ENCODE assay signal across 38 mouse cellular contexts in genomic region chr3:92790414-92790813, GRCm38 (mm10). TPM values are rescaled to one million over a fixed set of nuclear protein-coding genes. Genes with fewer than 3 reads are reported as not detected.
"Had no signal": no experiment of that assay in that cellular context is flagged by ENCODE, and none has a peak within 500 bp of the region (broad histone marks: within the 10 kb centered on the region; RNA-seq: fewer than 3 reads in every experiment).

TSS of gene Lce1j (minus strand) at chr3:92790514.

- H3K4me3 ChIP-seq: left cerebral cortex, adult 2 months; limb, embryonic 10.5 days; limb, embryonic 12.5 days; limb, embryonic 13.5 days; limb, embryonic 15.5 days; liver, embryonic 12.5 days; liver, embryonic 13.5 days; liver, embryonic 15.5 days; lung, embryonic 15.5 days; megakaryocyte, embryonic 14.5 days; midbrain, embryonic 10.5 days; midbrain, embryonic 12.5 days; midbrain, embryonic 13.5 days; midbrain, embryonic 15.5 days; myocyte had no signal

- H3K27me3 ChIP-seq: limb, embryonic 12.5 days; limb, embryonic 13.5 days; limb, embryonic 15.5 days; liver, embryonic 12.5 days; liver, embryonic 13.5 days; liver, embryonic 15.5 days; lung, embryonic 15.5 days; megakaryocyte, embryonic 14.5 days; midbrain, embryonic 12.5 days; midbrain, embryonic 13.5 days; midbrain, embryonic 15.5 days had no signal

- H3K9me3 ChIP-seq: limb, embryonic 10.5 days; limb, embryonic 12.5 days; limb, embryonic 13.5 days; limb, embryonic 15.5 days; liver, embryonic 12.5 days; liver, embryonic 13.5 days; liver, embryonic 15.5 days; lung, embryonic 15.5 days; megakaryocyte, embryonic 14.5 days; midbrain, embryonic 10.5 days; midbrain, embryonic 12.5 days; midbrain, embryonic 13.5 days; midbrain, embryonic 15.5 days had no signal

- H3K9ac ChIP-seq: limb, embryonic 12.5 days; limb, embryonic 13.5 days; limb, embryonic 15.5 days; liver, embryonic 12.5 days; liver, embryonic 13.5 days; liver, embryonic 14.5 days; liver, embryonic 15.5 days; liver, postnatal 0 days; lung, embryonic 14.5 days; lung, embryonic 15.5 days; midbrain, embryonic 12.5 days; midbrain, embryonic 13.5 days; midbrain, embryonic 15.5 days had no signal

- H3K4me2 ChIP-seq: limb, embryonic 12.5 days; limb, embryonic 13.5 days; limb, embryonic 15.5 days; liver, embryonic 11.5 days; liver, embryonic 12.5 days; liver, embryonic 13.5 days; liver, embryonic 15.5 days; lung, embryonic 14.5 days; lung, embryonic 15.5 days; midbrain, embryonic 11.5 days; midbrain, embryonic 12.5 days; midbrain, embryonic 13.5 days; midbrain, embryonic 15.5 days had no signal

- H3K36me3 ChIP-seq: limb, embryonic 10.5 days; limb, embryonic 12.5 days; limb, embryonic 13.5 days; limb, embryonic 15.5 days; liver, embryonic 12.5 days; liver, embryonic 13.5 days; liver, embryonic 15.5 days; lung, embryonic 15.5 days; midbrain, embryonic 10.5 days; midbrain, embryonic 12.5 days; midbrain, embryonic 13.5 days; midbrain, embryonic 15.5 days had no signal

- H3K27ac ChIP-seq: left cerebral cortex, adult 2 months; limb, embryonic 10.5 days; limb, embryonic 12.5 days; limb, embryonic 13.5 days; limb, embryonic 15.5 days; liver, embryonic 12.5 days; liver, embryonic 13.5 days; liver, embryonic 14.5 days; liver, embryonic 15.5 days; lung, embryonic 15.5 days; macrophage; midbrain, embryonic 10.5 days; midbrain, embryonic 12.5 days; midbrain, embryonic 13.5 days; midbrain, embryonic 15.5 days had no signal

- H3K4me1 ChIP-seq: limb, embryonic 10.5 days; limb, embryonic 12.5 days; limb, embryonic 13.5 days; limb, embryonic 15.5 days; liver, embryonic 12.5 days; liver, embryonic 13.5 days; liver, embryonic 15.5 days; lung, embryonic 15.5 days; megakaryocyte, embryonic 14.5 days; midbrain, embryonic 10.5 days; midbrain, embryonic 12.5 days; midbrain, embryonic 13.5 days; midbrain, embryonic 15.5 days had no signal

- DNase-seq: left cerebral cortex, postnatal 4 days; liver; liver, embryonic 13.5 days; liver, postnatal 0 days; lung, adult 18-20 months; lung, embryonic 14.5 days; lung, postnatal 10 days; lung, postnatal 14 days; lung, postnatal 36 days; lung, postnatal 4 days; midbrain, embryonic 14.5 days had no signal

- ATAC-seq: liver, embryonic 12.5 days; liver, postnatal 0 days; lung, postnatal 0 days; midbrain, embryonic 13.5 days; midbrain, embryonic 15.5 days; midbrain, embryonic 16.5 days had no signal

RNA-seq across cellular contexts. Expression of gene Lce1j, which starts in this region (rescaled TPM):
- polyA plus RNA-seq: limb, embryonic 10.5 days; limb, embryonic 11.5 days; limb, embryonic 12.5 days; limb, embryonic 13.5 days; limb, embryonic 14.5 days; liver, adult 2 months; liver, embryonic 11.5 days; liver, embryonic 12.5 days; liver, embryonic 13.5 days; liver, embryonic 14.5 days; liver, embryonic 15.5 days; liver, embryonic 16.5 days; liver, postnatal 0 days; lung, embryonic 14.5 days; lung, embryonic 15.5 days; lung, embryonic 16.5 days; lung, postnatal 0 days; macrophage; midbrain, embryonic 10.5 days; midbrain, embryonic 11.5 days; midbrain, embryonic 12.5 days; midbrain, embryonic 13.5 days; midbrain, embryonic 14.5 days; midbrain, embryonic 15.5 days; midbrain, embryonic 16.5 days; midbrain, postnatal 0 days; myocyte; neural tube, embryonic 11.5 days had no signal
